Mouse (Mus musculus) adrenal gland, postnatal 4 days (tissue): ENCODE results near the gene Banf2. TPM values are rescaled to one million over a fixed set of nuclear protein-coding genes. Genes with fewer than 3 reads are reported as not detected.

Experiments
- DNase-seq, 2 experiments: peaks; one replicate each; pipeline ENCODE4 v3.0.0; 2021 to 2022; ENCODE audit warnings: low spot score in 2 of 2, mixed read lengths in 2 of 2
- long read RNA-seq, 2 experiments: library from polyadenylated mRNA; stranded (forward); transcript quantifications; one replicate each; pipeline ENCODE4 v2.0.0; 2021
- total RNA-seq, 2 experiments: library from RNA; stranded (reverse); gene quantifications; 2 replicates each; pipeline ENCODE4 v1.2.3; 2021

Banf2 gene
- total RNA-seq, result not detected
- long read RNA-seq, experiment 1, result 0 reads
- long read RNA-seq, experiment 2, result 0 reads

- no peak for DNase-seq
Observed at GRCm38 (mm10) chr2:144032664-144033063, at the start of gene Banf2. Gene Banf2, plus strand, starts transcription at chr2:144033059.

GRCm38 (mm10) chr2:143983482-143983881, 49.4 kb upstream of the Banf2 start:
- no peak for DNase-seq

GRCm38 (mm10) chr2:143987485-143987884, 45.4 kb upstream of the Banf2 start:
- no peak for DNase-seq

- no peak for DNase-seq
Observed at GRCm38 (mm10) chr2:143988016-143988415, 44.8 kb upstream of the Banf2 start.

GRCm38 (mm10) chr2:143990997-143991396, 41.9 kb upstream of the Banf2 start:
- no peak for DNase-seq

- no peak for DNase-seq
Observed at GRCm38 (mm10) chr2:143991964-143992672, 40.7 kb upstream of the Banf2 start.

- DNase-seq, result no peak
Observed at GRCm38 (mm10) chr2:143992977-143993376, 39.9 kb upstream of the Banf2 start.

- no peak for DNase-seq
Observed at GRCm38 (mm10) chr2:144002229-144002984, 30.5 kb upstream of the Banf2 start.

- DNase-seq, result no peak
Observed at GRCm38 (mm10) chr2:144003544-144003943, 29.3 kb upstream of the Banf2 start.

- no peak for DNase-seq
Observed at GRCm38 (mm10) chr2:144005166-144005955, 27.5 kb upstream of the Banf2 start.

- DNase-seq, result no peak
Observed at GRCm38 (mm10) chr2:144006686-144007085, 26.2 kb upstream of the Banf2 start.

GRCm38 (mm10) chr2:144007211-144007610, 25.6 kb upstream of the Banf2 start:
- DNase-seq, result no peak

- no peak for DNase-seq
Observed at GRCm38 (mm10) chr2:144009081-144009480, 23.8 kb upstream of the Banf2 start.

- DNase-seq, result peak in 1 of 2 experiments; percentile 20
Observed at GRCm38 (mm10) chr2:144009551-144010281, 23.1 kb upstream of the Banf2 start.

- DNase-seq, result peak; percentile 74 to 75
Observed at GRCm38 (mm10) chr2:144010282-144011044, 22.4 kb upstream of the Banf2 start.

- DNase-seq, result peak; percentile 92 to 98
Observed at GRCm38 (mm10) chr2:144011080-144011551, 21.7 kb upstream of the Banf2 start, which contains the start of gene Rrbp1. Gene Rrbp1, minus strand, starts transcription at chr2:144011263.

- DNase-seq, result no peak
Observed at GRCm38 (mm10) chr2:144014051-144014450, 18.8 kb upstream of the Banf2 start.

- DNase-seq, result no peak
Observed at GRCm38 (mm10) chr2:144014481-144014880, 18.4 kb upstream of the Banf2 start.

- DNase-seq, result no peak
Observed at GRCm38 (mm10) chr2:144015861-144016260, 17.0 kb upstream of the Banf2 start.

GRCm38 (mm10) chr2:144019971-144020370, 12.9 kb upstream of the Banf2 start:
- DNase-seq, result no peak
